Mouse (Mus musculus) cerebellum, adult 8-10 months (tissue): Measurements from ENCODE around the gene Eps8.
A peak's percentile ranks its signal among the peaks of the same experiment; 100 is the strongest.

ENCODE experiments used
- DNase-seq: peaks from one replicate; pipeline ENCODE4 v3.0.0; 2022

The Eps8 gene

GRCm38 (mm10) chr6:137661583-137662365, 7.1 kb upstream of the Eps8 start:
- DNase-seq = no peak

GRCm38 (mm10) chr6:137658426-137659088, 3.9 kb upstream of the Eps8 start:
- no peak for DNase-seq

GRCm38 (mm10) chr6:137657203-137657602, 2.5 kb upstream of the Eps8 start:
- DNase-seq = no peak

- DNase-seq = peak; percentile 36
These were observed 5.1 kb downstream of the Eps8 start for GRCm38 (mm10) chr6:137649528-137649927.

- peak; percentile 83 for DNase-seq
These were observed 5.6 kb downstream of the Eps8 start for GRCm38 (mm10) chr6:137649068-137649480.

GRCm38 (mm10) chr6:137648110-137649067, 6.3 kb downstream of the Eps8 start:
- DNase-seq = peak; percentile 47

- DNase-seq = no peak
These were observed 7.0 kb downstream of the Eps8 start for GRCm38 (mm10) chr6:137647646-137648045.

- DNase-seq = no peak
These were observed 8.0 kb downstream of the Eps8 start for GRCm38 (mm10) chr6:137646726-137647125.

- no peak for DNase-seq
These were observed 9.8 kb downstream of the Eps8 start for GRCm38 (mm10) chr6:137644893-137645292.

GRCm38 (mm10) chr6:137643814-137644213, 10.9 kb downstream of the Eps8 start:
- no peak for DNase-seq

- DNase-seq = no peak
These were observed 13.0 kb downstream of the Eps8 start for GRCm38 (mm10) chr6:137641642-137642041.

GRCm38 (mm10) chr6:137638834-137639567, 15.7 kb downstream of the Eps8 start:
- no peak for DNase-seq

- no peak for DNase-seq
These were observed 17.2 kb downstream of the Eps8 start for GRCm38 (mm10) chr6:137637443-137637842.

- DNase-seq = no peak
These were observed 18.5 kb downstream of the Eps8 start for GRCm38 (mm10) chr6:137636131-137636530.

- no peak for DNase-seq
These were observed 21.1 kb downstream of the Eps8 start for GRCm38 (mm10) chr6:137633626-137634025.

- DNase-seq = peak; percentile 74
These were observed 21.6 kb downstream of the Eps8 start for GRCm38 (mm10) chr6:137633121-137633520.

- no peak for DNase-seq
These were observed 24.3 kb downstream of the Eps8 start for GRCm38 (mm10) chr6:137630387-137630786.

- DNase-seq = no peak
These were observed 25.0 kb downstream of the Eps8 start for GRCm38 (mm10) chr6:137629603-137630231.

- DNase-seq = no peak
These were observed 26.0 kb downstream of the Eps8 start for GRCm38 (mm10) chr6:137628715-137629114.

- DNase-seq = no peak
These were observed 33.7 kb downstream of the Eps8 start for GRCm38 (mm10) chr6:137621021-137621420.

GRCm38 (mm10) chr6:137613903-137614302, 40.8 kb downstream of the Eps8 start:
- DNase-seq = no peak

- DNase-seq = peak; percentile 89
These were observed 42.6 kb downstream of the Eps8 start for GRCm38 (mm10) chr6:137612071-137612547.
